Mouse (Mus musculus): ENCODE measurements around the gene Dgkb. TPM values are rescaled to one million over a fixed set of nuclear protein-coding genes. Genes with fewer than 3 reads are reported as not detected.

The Dgkb gene
- polyA plus RNA-seq, 1 experiment: not detected

- TF ChIP-seq MYOD1 (IDR thresholded peaks at IDR 0.05; ENCODE audit: control insufficient read depth in 1 of 3, insufficient read length in 2 of 3, low read depth in 2 of 3) (no peak), E2F4 (IDR thresholded peaks at IDR 0.05; ENCODE audit: insufficient read depth) (no peak), CEBPB (IDR thresholded peaks at IDR 0.05; ENCODE audit: insufficient read depth, poor library complexity, severe bottlenecking) (no peak), POLR2AphosphoS2 (IDR thresholded peaks at IDR 0.05; ENCODE audit: insufficient read length, low read depth) (no peak), MYOG (IDR thresholded peaks at IDR 0.05; ENCODE audit: control insufficient read depth in 1 of 3, insufficient read depth in 1 of 3, insufficient read length in 2 of 3, low read depth in 2 of 3) (no peak), SRF (IDR thresholded peaks at IDR 0.05; ENCODE audit: control insufficient read depth, insufficient read length, low read depth) (no peak), MAX (IDR thresholded peaks at IDR 0.05; ENCODE audit: low read depth) (no peak), REST (IDR thresholded peaks at IDR 0.05; ENCODE audit: insufficient read depth, insufficient read length) (no peak), POLR2A (IDR thresholded peaks at IDR 0.05; ENCODE audit: insufficient read length, low read depth) (no peak), TCF12 (IDR thresholded peaks at IDR 0.05; ENCODE audit: insufficient read depth, poor library complexity, severe bottlenecking) (no peak), TCF3 (IDR thresholded peaks at IDR 0.05; ENCODE audit: insufficient read length, low read depth) (no peak), USF1 (IDR thresholded peaks at IDR 0.05; ENCODE audit: low read depth) (no peak)
- no peaks in the 10 kb centered on the region for H3K27me3 ChIP-seq (ENCODE audit: control insufficient read depth, insufficient read depth, insufficient read length)
- no peaks in the 10 kb centered on the region for H3K79me2 ChIP-seq (ENCODE audit: control insufficient read depth, insufficient read depth)
Observed at GRCm38 (mm10) chr12:38600165-38600845, 782.8 kb downstream of the Dgkb start.

GRCm38 (mm10) chr12:38608104-38608503 lies 790.6 kb downstream of the Dgkb start:
- no peak overlapping the region for H3ac ChIP-seq (ENCODE audit: control insufficient read depth, insufficient read length)
- no peak for TF ChIP-seq POLR2AphosphoS2 (IDR thresholded peaks at IDR 0.05; ENCODE audit: insufficient read length, low read depth)
- TF ChIP-seq MAX (IDR thresholded peaks at IDR 0.05; ENCODE audit: low read depth): no peak
- TF ChIP-seq CEBPB (IDR thresholded peaks at IDR 0.05; ENCODE audit: insufficient read depth, poor library complexity, severe bottlenecking): no peak
- no peak for TF ChIP-seq TCF12 (IDR thresholded peaks at IDR 0.05; ENCODE audit: insufficient read depth, poor library complexity, severe bottlenecking)
- TF ChIP-seq USF1 (IDR thresholded peaks at IDR 0.05; ENCODE audit: low read depth): no peak
- no peak overlapping the region for H3K4me2 ChIP-seq (ENCODE audit: low read depth)
- no peaks in the 10 kb centered on the region for H3K79me2 ChIP-seq (ENCODE audit: control insufficient read depth, insufficient read depth)
- H3K36me3 ChIP-seq (ENCODE audit: control insufficient read depth, insufficient read depth): no peaks in the 10 kb centered on the region
- no peaks in the 10 kb centered on the region for H3K27me3 ChIP-seq (ENCODE audit: control insufficient read depth, insufficient read depth, insufficient read length)
- no peak overlapping the region for H3K4me3 ChIP-seq

More at GRCm38 (mm10) chr12:38600165-38600845, 782.8 kb downstream of the Dgkb start:
- Histone ChIP-seq H3K4me2 (ENCODE audit: low read depth) (no peak overlapping the region), H3K36me3 (ENCODE audit: control insufficient read depth, insufficient read depth) (no peaks in the 10 kb centered on the region), H3ac (ENCODE audit: control insufficient read depth, insufficient read length) (no peak overlapping the region), H3K4me3 (no peak overlapping the region)

GRCm38 (mm10) chr12:38668265-38668664 lies 850.7 kb downstream of the Dgkb start:
- Histone ChIP-seq H3K36me3 (ENCODE audit: control insufficient read depth, insufficient read depth) (no peaks in the 10 kb centered on the region), H3ac (ENCODE audit: control insufficient read depth, insufficient read length) (no peak overlapping the region), H3K79me2 (ENCODE audit: control insufficient read depth, insufficient read depth) (no peaks in the 10 kb centered on the region), H3K4me2 (ENCODE audit: low read depth) (no peak overlapping the region), H3K27me3 (ENCODE audit: control insufficient read depth, insufficient read depth, insufficient read length) (no peaks in the 10 kb centered on the region), H3K4me3 (no peak overlapping the region)
- TF ChIP-seq TCF12 (IDR thresholded peaks at IDR 0.05; ENCODE audit: insufficient read depth, poor library complexity, severe bottlenecking) (no peak), MYOG (IDR thresholded peaks at IDR 0.05; ENCODE audit: control insufficient read depth in 1 of 3, insufficient read depth in 1 of 3, insufficient read length in 2 of 3, low read depth in 2 of 3) (no peak), POLR2AphosphoS2 (IDR thresholded peaks at IDR 0.05; ENCODE audit: insufficient read length, low read depth) (no peak), MYOD1 (IDR thresholded peaks at IDR 0.05; ENCODE audit: control insufficient read depth in 1 of 3, insufficient read length in 2 of 3, low read depth in 2 of 3) (no peak), POLR2A (IDR thresholded peaks at IDR 0.05; ENCODE audit: insufficient read length, low read depth) (no peak), CEBPB (IDR thresholded peaks at IDR 0.05; ENCODE audit: insufficient read depth, poor library complexity, severe bottlenecking) (no peak), USF1 (IDR thresholded peaks at IDR 0.05; ENCODE audit: low read depth) (no peak), E2F4 (IDR thresholded peaks at IDR 0.05; ENCODE audit: insufficient read depth) (no peak), TCF3 (IDR thresholded peaks at IDR 0.05; ENCODE audit: insufficient read length, low read depth) (no peak), SRF (IDR thresholded peaks at IDR 0.05; ENCODE audit: control insufficient read depth, insufficient read length, low read depth) (no peak), MAX (IDR thresholded peaks at IDR 0.05; ENCODE audit: low read depth) (no peak), REST (IDR thresholded peaks at IDR 0.05; ENCODE audit: insufficient read depth, insufficient read length) (no peak)
